Mouse (Mus musculus) MEL-GATA-1-ER (cell line): ENCODE results near the gene Slc12a6.

Experiments used
- DNase-seq: peaks from one replicate; pipeline ENCODE4 v3.0.0-alpha.2; 2012; ENCODE audit warnings: low read depth; ENCODE audit errors: extremely low read depth

The Slc12a6 gene

DNA sequence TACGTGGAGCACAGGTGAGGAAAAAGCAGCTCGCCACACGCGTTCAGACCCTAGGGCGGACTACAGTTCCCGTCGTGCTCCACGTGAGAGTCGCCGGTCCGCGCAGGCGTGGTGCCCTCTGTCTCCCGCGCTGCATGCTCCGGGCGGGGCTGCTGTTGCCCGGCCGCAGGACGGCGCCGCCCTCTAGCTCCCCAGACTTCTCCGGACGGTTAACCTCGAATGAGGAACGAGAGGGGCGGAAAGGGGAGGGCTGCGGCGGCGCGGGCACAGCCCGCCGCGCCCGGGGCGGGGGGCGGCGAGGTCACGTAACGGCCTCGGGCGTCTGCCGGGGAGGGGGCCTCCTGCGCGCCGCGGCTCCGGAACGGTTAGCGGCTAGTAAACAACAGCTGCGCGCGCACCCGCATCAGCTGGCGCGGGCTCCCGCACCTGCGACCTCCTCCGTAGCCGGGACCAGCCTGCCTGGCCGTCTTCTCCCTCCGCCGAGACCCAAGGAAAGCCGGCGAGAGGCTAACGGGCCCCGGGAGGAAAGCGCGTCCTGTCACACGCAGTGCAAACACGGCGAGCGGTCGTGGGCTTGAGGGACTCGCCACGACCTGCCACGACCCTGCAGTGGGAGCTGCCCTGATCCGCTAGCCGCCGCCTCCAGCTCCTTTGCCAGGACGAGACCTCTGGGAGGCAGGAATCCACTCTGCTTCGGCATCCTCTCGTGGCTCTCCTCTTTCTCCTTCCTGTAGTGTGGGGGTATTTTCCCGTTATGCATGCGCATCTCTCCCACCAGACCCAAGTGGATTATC, at the start of gene Slc12a6:
TSS of gene Slc12a6 (plus strand) at position 378 of the 794 bp plus-strand sequence.
- peak; percentile 80 for DNase-seq

GRCm38 (mm10) chr2:112215977-112216376, 49.6 kb upstream of the Slc12a6 start:
- no peak for DNase-seq

DNA sequence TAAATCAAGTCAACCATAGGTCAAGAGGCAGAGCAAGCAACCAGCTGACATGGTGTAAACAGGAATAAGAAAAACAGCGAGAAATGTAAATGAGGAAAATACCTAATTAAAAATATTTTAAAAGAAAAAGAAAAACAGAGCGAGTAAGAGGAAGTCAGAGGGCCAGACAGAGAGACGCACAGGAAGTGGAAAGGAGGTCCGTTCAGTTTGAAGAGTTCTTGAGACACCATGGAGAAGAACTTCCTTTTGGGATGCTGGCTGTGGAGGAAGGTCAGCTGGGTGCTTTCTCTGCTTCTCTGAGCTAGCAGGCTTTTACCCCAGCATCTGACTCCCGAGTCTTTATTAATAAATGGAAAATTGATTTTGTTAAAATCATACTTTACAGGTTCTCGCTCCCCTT, 48.0 kb upstream of the Slc12a6 start:
- DNase-seq, result no peak

DNA sequence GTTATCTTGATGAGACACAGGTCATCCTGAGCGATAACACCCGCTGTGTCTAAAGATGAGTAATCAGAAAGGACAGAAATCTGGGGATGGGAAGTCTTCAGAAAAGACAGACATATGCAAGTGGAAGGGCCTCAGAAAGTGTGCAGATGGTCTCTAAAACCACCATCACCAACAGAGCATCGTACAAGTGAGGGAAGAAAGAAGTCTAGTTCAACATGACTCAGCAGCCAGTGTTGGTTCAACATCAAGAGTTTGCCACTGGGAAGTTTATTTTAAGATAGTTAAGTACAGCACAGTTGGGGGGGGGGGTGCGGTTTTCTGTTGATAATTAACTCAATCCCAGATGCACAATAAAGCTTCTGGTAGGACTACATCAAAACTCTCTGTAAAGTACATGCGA, 44.7 kb upstream of the Slc12a6 start:
- DNase-seq, result no peak

- DNase-seq, result no peak
Measured at GRCm38 (mm10) chr2:112222607-112223006, 43.0 kb upstream of the Slc12a6 start.

DNA sequence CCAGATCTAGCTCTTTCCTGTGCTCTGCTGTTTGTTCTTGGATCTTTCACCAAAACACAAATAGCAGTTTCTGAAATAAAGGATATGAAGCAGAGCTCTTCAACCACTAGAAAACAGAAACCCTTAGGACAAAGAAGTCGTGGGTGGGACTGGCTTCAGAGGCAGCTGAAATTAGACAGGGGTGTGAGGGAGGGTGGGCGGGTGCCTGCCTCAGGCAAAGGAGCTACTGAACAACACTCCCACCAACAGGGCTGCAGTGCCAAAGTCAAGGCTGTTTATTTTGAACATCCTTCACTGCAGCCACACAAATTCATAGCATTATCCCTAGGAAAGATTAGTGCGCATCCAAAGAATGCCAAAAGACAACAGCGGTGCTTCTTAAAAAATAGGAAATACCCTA, 41.3 kb upstream of the Slc12a6 start:
- no peak for DNase-seq

- DNase-seq, result no peak
Measured at GRCm38 (mm10) chr2:112232623-112233022, 33.0 kb upstream of the Slc12a6 start.

GRCm38 (mm10) chr2:112236620-112237019, 29.0 kb upstream of the Slc12a6 start:
- no peak for DNase-seq

DNA sequence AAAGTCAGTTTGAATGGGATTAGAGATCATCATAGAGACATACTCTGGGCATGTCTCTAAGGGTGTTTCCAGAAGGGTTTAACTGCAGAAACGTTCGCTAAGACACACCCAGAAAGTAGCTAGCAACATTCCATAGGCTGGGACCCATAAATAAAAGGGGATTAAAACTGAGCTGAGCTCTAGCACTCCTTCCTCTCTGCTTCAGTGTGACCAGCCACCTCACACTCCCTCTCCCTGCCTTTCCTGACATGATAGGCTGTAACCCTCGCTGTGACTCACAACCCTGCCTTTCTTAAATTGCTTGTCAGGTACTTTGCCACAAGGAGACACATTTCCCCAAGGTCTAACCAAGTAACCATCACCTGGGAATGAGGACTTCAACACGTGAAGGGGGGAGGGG, 27.6 kb upstream of the Slc12a6 start:
- no peak for DNase-seq

DNA sequence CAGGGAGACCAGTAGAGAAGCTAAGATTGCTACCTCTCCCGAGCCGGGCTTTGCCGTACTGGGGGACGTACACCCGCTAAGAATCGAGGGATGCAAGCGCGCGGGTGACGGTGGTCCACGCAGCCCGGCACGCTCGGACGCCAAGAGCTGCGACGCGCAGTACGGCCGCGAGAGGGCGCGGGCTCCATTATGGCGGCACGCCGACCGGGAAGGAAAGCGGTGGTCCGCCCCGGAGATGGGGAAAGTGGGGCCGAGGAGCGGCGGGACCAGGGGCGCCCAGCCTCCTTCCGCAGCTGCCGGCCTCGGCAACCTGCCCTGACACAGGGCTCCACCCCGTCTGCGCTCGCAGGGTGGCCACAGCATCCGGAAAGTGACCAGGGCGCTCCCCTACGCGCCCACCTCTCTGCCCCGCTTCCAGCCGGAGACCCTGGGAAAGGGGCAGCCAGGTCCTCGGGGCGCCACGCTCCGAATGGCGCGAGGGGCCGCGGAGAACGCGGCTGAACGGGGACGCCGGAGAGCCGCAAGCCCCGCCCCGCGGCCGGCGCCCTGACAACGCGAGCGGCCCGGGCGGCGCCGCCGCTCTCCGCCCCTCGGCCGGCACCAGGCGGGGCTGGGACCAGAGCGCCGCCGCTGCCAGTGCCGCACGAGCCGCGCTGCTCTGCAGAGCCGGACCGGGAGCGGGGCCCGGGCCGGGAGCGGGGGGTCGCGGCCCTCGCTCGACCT, 26.3 kb upstream of the Slc12a6 start, which contains the start of gene Lpcat4:
TSS of gene Lpcat4 (plus strand) at position 257 of the 723 bp plus-strand sequence.
- DNase-seq, result peak; percentile 46

- no peak for DNase-seq
Measured at GRCm38 (mm10) chr2:112239935-112240721, 25.5 kb upstream of the Slc12a6 start.

DNA sequence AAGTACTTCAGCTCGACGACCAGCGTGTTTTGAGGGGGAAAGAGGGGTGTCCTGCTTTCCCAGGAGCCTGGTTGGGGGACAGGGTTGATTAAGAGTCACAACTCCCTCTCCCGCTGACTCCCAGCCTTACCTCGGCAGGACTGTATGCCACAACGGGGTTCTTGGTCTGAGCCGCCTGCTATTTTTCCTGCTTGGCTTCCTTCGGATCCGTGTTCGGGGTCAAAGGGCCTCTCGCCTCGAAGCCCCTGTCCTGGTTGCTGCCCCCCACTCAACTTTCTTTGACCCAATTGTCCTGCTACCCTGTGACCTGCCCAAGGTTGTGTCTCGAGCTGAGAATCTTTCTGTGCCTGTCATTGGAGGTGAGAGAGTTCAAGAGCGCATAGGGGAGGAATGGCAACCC, 23.8 kb upstream of the Slc12a6 start:
- no peak for DNase-seq

GRCm38 (mm10) chr2:112245307-112245706, 20.3 kb upstream of the Slc12a6 start:
- no peak for DNase-seq

DNA sequence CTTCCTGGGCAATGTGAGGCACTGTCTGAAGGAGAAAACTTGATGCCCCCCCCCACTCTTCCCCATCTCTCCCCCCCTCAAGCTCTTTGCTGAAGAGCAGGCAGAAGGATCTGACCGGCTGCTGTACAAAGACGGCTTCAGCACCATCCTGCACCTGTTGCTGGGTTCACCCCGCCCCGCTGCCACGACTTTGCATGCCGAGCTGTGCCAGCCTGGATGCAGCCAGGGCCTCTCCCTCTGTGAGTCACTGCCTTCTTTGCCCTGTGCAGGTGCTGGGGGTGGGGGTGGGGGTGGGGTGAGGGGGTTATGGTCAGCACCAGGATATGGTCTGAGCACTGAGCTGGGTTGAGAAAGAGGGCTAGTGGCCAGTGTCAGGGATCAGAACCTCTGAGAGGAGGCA, 19.4 kb upstream of the Slc12a6 start:
- no peak for DNase-seq

DNA sequence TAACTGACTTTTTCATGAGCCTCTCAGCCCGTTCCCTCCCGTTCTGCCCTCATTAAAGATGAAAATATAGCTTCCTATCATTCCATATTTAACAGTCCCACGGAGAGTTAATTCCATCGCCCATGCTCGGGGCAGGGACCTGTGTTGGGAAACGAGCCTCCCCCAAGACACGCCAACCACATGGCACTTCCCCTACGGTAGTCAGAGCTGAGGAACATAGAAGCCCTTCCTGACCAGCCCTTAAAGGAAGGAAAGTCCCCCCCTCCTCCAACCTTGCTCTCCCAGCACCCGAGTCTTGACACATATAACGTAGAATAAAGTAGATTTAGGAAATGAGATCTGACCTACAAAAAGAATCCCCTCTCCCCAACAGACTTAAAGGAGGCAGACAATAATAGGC, 18.3 kb upstream of the Slc12a6 start:
- DNase-seq, result no peak

GRCm38 (mm10) chr2:112249780-112250453, 15.7 kb upstream of the Slc12a6 start:
- no peak for DNase-seq

DNA sequence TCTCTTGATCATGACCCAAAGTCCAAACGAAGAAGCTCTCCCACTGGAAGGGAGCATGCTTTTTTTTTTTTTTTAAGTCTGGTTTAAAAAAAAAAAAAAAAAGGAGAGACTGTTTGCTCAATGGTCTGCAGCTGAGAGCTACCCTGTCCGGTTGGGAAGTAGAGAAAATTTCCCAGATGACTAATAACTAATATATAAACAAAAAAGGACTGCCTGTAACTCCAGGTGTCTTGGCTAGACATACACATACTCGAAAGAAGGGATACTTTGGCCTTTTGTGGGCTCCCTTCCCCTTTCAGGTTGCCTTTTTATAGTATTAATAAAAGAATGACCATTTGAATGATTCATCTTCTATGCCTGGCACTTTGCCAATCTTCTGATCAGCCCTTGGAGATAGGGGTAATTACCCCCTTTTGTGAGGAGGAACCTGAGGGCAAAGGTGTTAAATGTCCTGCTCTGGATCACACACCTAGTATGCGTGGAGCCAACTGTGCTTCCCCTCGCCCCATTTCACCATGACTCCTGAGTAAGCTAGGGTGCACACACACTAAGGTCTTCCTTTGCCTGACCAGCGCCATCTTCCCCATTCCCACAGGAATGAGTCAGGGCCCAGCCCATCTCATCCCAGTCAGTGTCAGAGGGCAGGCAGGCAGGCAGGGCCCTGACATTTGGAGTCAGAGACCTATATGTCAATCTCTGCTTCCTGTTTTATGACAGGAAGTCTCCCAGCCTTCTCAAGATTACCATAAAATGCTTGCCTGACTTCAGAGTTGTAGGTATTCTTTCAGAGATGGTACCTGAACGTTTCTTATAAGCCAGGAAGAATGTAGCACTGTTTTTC, 10.7 kb upstream of the Slc12a6 start:
- no peak for DNase-seq

DNA sequence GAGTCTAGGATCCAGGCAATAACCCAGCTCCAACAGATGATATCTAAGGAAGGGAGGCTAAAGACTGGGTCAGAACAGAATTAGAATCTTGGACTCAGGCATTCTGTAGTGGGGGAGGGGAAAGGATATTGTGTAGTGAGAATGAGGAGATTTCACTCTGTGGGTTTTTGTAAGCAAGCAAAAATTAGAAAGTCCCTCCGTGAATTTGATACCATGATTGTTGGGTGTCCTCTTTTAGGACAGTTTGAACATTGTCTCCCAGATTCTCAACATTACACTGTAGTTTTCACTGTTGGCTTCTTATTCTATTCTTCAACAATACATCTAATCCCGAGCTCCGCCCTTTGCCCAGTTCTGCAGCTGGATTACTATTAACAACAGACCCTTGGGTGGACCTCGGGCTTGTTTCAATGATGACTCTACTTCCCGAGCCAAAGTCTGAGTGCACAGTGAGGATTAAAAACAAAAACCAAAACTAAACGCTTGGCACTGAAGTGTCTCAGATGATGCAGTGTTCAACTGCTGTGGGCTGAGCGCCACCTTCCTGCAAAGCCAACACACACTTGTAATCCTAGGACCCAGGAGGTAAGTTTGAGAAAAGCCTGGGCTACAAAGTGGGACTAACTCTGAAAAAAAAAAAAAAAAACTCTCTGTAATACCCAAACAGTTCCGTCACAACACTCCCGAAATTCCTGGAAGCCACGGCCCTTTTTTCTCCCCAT, 6.2 kb upstream of the Slc12a6 start, which contains the start of gene Nutm1:
TSS of gene Nutm1 (minus strand) at position 51 of the 722 bp plus-strand sequence.
- DNase-seq, result no peak

- peak; percentile 90 for DNase-seq
Measured at GRCm38 (mm10) chr2:112261748-112262653, 3.6 kb upstream of the Slc12a6 start, which contains the start of gene Nop10. Nop10 (plus strand) TSS chr2:112261926.
